Mouse (Mus musculus) cortical plate, adult 2 months (tissue): ENCODE data around the gene Mcm8.

ENCODE experiments used
- CTCF ChIP-seq: fragments of 200-500 bp; IDR thresholded peaks from 2 replicates; pipeline ENCODE4 v1.5.1; 2011; ENCODE audit warnings: mild to moderate bottlenecking, control low read depth, low read length; ENCODE audit not compliant: insufficient read depth; ENCODE audit errors: extremely low read depth
- POLR2A ChIP-seq: fragments of 200-500 bp; IDR thresholded peaks from 2 replicates; pipeline ENCODE4 v1.6.1; 2011; ENCODE audit warnings: mild to moderate bottlenecking, low read length, control low read depth; ENCODE audit not compliant: insufficient read depth; ENCODE audit errors: extremely low read depth

DNA sequence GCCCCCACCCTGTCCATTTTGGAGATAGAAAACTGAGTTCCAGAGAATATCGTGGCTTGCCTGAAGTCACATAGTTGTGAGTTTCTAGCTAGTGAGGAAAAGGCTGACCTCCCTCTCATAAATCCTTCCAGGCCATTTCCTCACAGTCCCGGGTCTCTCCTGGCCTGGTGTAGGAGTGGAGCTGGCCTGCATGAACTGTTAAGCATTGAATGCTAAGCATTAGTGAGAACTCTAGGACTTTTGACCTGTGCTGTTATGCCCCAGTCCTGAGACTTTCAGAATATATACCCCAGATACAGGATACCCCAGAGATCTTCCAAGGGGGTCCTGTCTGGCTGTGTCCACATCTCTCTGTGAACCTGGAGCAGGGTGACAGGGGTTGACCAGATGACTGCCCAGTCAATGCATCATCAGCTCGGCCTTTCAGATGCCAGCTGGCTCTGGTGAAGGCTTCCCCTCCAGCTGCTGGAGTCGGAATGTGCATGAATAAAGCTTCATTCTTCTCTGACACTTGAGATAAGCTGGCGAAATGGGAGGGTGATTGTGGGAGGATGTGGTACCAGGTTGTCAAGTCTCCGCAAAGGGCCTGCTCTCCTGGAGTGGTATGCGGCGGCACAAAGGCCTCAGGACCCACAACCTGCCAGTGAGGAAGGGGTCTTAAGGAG, 68.5 kb downstream of the Mcm8 start:
- TF ChIP-seq CTCF, result no peak
- TF ChIP-seq POLR2A, result no peak
